Mouse (Mus musculus) intestine, postnatal 0 days (tissue): ENCODE measurements around the gene Olfr558. TPM values are rescaled to one million over a fixed set of nuclear protein-coding genes. Genes with fewer than 3 reads are reported as not detected.

ENCODE experiments used
- ATAC-seq: fragments of 200-750 bp; cut with Nextera tagmentation; 2 replicates; pipeline ENCODE4 v1.8.0; 2017; ENCODE audit warnings: mild to moderate bottlenecking, moderate TSS enrichment, moderate library complexity
- H3K27ac ChIP-seq: fragments of 300-500 bp; sonication (generic); 2 replicates; pipeline ENCODE4 v1.5.1; 2014; ENCODE audit warnings: mild to moderate bottlenecking, low read depth, low read length, moderate library complexity
- H3K27me3 ChIP-seq: fragments of 300-500 bp; sonication (generic); replicated peaks from 2 replicates; pipeline ENCODE4 v1.6.1; 2014; ENCODE audit warnings: low read length, mixed read lengths; ENCODE audit not compliant: control insufficient read depth, insufficient read depth
- H3K36me3 ChIP-seq: fragments of 300-500 bp; sonication (generic); 2 replicates; pipeline ENCODE4 v1.6.1; 2014; ENCODE audit warnings: mild to moderate bottlenecking, moderate library complexity; ENCODE audit not compliant: control insufficient read depth, insufficient read depth
- H3K4me1 ChIP-seq: fragments of 300-500 bp; sonication (generic); replicated peaks from 2 replicates; pipeline ENCODE4 v1.6.1; 2014; ENCODE audit warnings: antibody characterized with exemption, low read length, mixed read lengths; ENCODE audit not compliant: control insufficient read depth, insufficient read depth
- H3K4me2 ChIP-seq: fragments of 300-500 bp; sonication (generic); replicated peaks from 2 replicates; pipeline ENCODE4 v1.6.1; 2014; ENCODE audit warnings: low read depth, mild to moderate bottlenecking, moderate library complexity
- H3K4me3 ChIP-seq: fragments of 300-500 bp; sonication (generic); 2 replicates; pipeline ENCODE4 v1.5.1; 2014; ENCODE audit warnings: low read depth, low read length
- H3K9ac ChIP-seq: fragments of 300-500 bp; sonication (generic); 2 replicates; pipeline ENCODE4 v1.6.1; 2014; ENCODE audit warnings: mild to moderate bottlenecking, low read depth, low read length
- H3K9me3 ChIP-seq: fragments of 300-500 bp; sonication (generic); 2 replicates; pipeline ENCODE4 v1.6.1; 2016; ENCODE audit warnings: mixed run types; ENCODE audit not compliant: control insufficient read depth
- CTCF ChIP-seq: sonication (generic); IDR thresholded peaks from 2 replicates; pipeline ENCODE4 v1.5.1; 2016; ENCODE audit warnings: low read depth, mild to moderate bottlenecking, control low read depth, antibody characterized with exemption, moderate library complexity
- WGBS: fragments of 180-500 bp; shearing (Covaris S2); extraction: QIAGEN DNeasy Blood & Tissue Kit; methylation state at CpG from one replicate; pipeline ENCODE4 v1.1.7; 2014; 5-methylcytosine and 5-hydroxymethylcytosine counted together
- polyA plus RNA-seq: library from polyadenylated mRNA; unstranded; fragments of >200 nt; fragmentation: Nextera tagmentation; extraction: Ambion mirVana; gene quantifications from 2 replicates; pipeline ENCODE4 v1.2.1, GENCODE M21; 2015

The Olfr558 gene
- 0.38 and 0.48 TPM in 2 replicates for polyA plus RNA-seq

DNA sequence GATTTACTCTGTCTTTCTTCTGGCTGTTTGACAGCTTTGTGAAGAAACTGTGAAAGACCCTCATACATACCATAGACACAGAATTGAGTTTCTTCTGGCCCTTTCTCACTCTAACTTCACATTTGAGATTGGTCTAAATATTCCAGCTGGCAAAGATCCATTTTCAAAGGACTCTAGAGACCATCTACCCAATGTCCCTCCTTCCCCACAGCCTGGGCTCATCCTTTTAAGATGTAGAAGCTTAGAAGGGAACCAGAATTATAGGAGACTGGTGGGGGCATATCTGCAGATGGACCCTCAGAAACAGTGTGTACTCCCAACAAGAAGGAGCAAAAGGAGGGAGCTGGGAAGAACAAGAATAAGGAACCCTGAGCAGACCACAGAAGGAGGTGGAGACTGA, at the start of gene Olfr558:
Olfr558 (plus strand) TSS at position 301 of the 400 bp plus-strand sequence.
- ATAC-seq = no peak
- H3K36me3 ChIP-seq = no peaks in the 10 kb centered on the region
- H3K4me3 ChIP-seq = no peak within 1 kb of the TSS
- no peaks in the 10 kb centered on the region for H3K9me3 ChIP-seq
- TF ChIP-seq CTCF = no peak
- no peaks in the 10 kb centered on the region for H3K27me3 ChIP-seq
- no peak within 1 kb of the TSS for H3K27ac ChIP-seq
- H3K9ac ChIP-seq = no peak within 1 kb of the TSS
- no peaks in the 10 kb centered on the region for H3K4me1 ChIP-seq
- no peak within 1 kb of the TSS for H3K4me2 ChIP-seq

DNA sequence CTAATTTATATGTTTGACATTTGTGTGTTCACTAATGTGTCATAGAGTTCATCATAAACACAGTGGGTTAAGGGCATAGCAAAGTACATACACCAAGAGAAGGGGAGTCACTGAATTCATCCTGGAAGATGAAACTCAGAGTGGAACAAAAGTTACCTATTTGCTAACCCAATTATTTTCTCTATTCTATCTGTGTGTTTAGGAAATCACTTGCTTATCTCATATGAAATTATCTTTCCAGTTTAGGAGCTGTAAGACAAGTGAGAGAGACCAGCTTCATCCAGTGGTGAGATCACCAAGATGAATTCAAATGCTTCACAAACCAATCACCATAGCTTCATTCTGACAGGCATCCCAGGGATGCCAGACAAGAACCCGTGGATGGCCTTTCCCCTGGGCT, 43.5 kb upstream of the Olfr558 start, which contains the start of gene Olfr555:
Olfr555 (plus strand) TSS at position 301 of the 400 bp plus-strand sequence.
- no peak within 1 kb of the TSS for H3K4me2 ChIP-seq
- no peaks in the 10 kb centered on the region for H3K4me1 ChIP-seq
- H3K27ac ChIP-seq = no peak within 1 kb of the TSS
- 70% methylated on average over 1 of the region's 1 CpGs for WGBS
- no peaks in the 10 kb centered on the region for H3K27me3 ChIP-seq
- no peaks in the 10 kb centered on the region for H3K36me3 ChIP-seq
- TF ChIP-seq CTCF = no peak
- no peaks in the 10 kb centered on the region for H3K9me3 ChIP-seq
- no peak within 1 kb of the TSS for H3K9ac ChIP-seq
- ATAC-seq = no peak
- H3K4me3 ChIP-seq = no peak within 1 kb of the TSS

DNA sequence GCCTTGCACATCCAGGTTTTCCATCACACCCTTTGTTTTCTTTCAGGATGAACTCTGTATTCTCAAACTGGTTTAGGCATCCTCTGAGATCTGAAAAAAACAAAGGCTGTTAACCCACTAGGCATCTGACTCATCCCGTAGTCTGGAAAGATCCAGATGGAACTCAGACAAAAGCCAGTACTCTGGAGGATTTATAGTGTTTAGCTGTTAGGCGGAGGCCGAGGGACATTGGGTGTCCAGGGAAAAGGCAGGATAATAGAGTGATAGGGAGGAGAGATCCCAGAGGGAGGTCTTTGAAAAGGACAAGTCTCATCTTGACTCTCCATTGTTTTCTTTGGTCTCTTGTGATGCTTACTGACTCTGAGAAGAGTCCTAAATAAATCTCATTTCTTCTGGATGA, 37.4 kb upstream of the Olfr558 start, which contains the start of gene Olfr556:
Olfr556 (plus strand) TSS at position 301 of the 400 bp plus-strand sequence.
- Histone ChIP-seq H3K9me3 (no peaks in the 10 kb centered on the region), H3K9ac (no peak within 1 kb of the TSS), H3K4me1 (no peaks in the 10 kb centered on the region), H3K4me2 (no peak within 1 kb of the TSS), H3K4me3 (no peak within 1 kb of the TSS), H3K27me3 (no peaks in the 10 kb centered on the region), H3K27ac (no peak within 1 kb of the TSS), H3K36me3 (no peaks in the 10 kb centered on the region)
- TF ChIP-seq CTCF = no peak
- 49% methylated on average over 3 of the region's 3 CpGs for WGBS
- ATAC-seq = no peak

DNA sequence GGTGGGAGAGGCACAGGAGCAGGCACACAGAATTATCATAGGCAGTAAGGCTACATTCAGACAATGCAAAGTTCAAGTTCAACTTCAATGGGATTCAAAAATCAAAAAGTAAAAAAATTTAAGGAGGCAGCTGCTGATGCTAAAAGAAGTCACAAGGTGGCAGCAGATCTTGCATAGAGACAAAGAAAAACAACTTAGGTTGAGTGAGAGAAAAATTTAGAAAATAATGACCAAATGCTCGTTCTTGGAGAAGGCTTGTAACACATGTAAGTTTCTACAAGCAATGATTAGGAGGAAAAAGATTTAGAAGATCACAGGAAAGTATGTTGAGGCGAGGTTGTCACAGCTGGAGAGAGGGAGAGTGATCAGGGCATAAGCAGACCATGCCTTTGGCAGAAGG, 36.6 kb upstream of the Olfr558 start:
- no peak for ATAC-seq
- peak; percentile 68 for TF ChIP-seq CTCF
- no peaks in the 10 kb centered on the region for H3K27me3 ChIP-seq
- H3K9me3 ChIP-seq = no peaks in the 10 kb centered on the region
- no peaks in the 10 kb centered on the region for H3K4me1 ChIP-seq
- no peak overlapping the region for H3K27ac ChIP-seq
- no peak overlapping the region for H3K4me2 ChIP-seq
- no peak overlapping the region for H3K4me3 ChIP-seq
- WGBS = 26% methylated on average over 2 of the region's 2 CpGs
- no peaks in the 10 kb centered on the region for H3K36me3 ChIP-seq
- no peak overlapping the region for H3K9ac ChIP-seq

DNA sequence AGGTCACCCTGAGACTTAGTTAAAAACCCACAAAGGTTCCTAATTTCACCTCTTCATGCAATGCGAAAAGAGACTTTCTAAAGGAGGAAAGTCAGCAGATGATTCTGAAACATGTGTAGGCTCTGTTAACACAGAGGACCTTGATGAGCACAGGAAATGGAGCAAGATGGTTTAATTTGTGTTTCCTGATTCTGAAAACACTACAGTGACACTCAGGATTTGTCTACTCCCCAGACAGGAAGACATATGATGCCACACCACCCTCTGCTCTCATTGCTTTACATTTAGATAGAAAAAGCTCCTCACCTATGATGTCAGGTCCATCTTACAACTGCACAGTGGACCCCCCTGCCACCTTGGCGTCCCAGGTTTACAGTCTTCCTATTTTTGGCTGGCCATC, 25.8 kb upstream of the Olfr558 start:
- Histone ChIP-seq H3K4me2 (no peak overlapping the region), H3K9me3 (no peaks in the 10 kb centered on the region), H3K36me3 (no peaks in the 10 kb centered on the region; the same call in 1 of the 2 replicates), H3K4me1 (no peaks in the 10 kb centered on the region), H3K9ac (no peak overlapping the region), H3K27ac (no peak overlapping the region), H3K27me3 (no peaks in the 10 kb centered on the region), H3K4me3 (no peak overlapping the region)
- 86% methylated on average over 2 of the region's 2 CpGs for WGBS
- TF ChIP-seq CTCF = no peak
- no peak for ATAC-seq

DNA sequence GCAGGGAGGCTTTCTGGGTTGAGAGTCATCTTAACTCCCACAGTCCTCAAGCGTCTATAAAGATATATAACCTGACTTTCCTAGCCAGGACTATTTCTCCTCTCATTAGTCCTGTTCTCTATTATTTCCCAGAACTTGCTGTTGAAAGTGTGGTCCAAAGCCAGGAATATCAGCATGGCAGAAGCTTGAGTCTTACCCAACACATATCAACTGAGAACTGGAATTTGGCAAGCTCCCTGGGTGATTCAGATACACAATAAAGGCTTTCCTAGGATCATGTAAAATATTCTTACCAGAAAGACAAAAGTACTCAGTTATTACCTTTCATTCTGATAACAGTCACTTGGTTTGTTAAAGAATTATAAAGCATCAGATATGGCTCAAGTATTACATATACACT, 20.1 kb upstream of the Olfr558 start:
- no peak for TF ChIP-seq CTCF
- Histone ChIP-seq H3K36me3 (no peaks in the 10 kb centered on the region; the same call in 1 of the 2 replicates), H3K27me3 (no peaks in the 10 kb centered on the region), H3K27ac (no peak overlapping the region), H3K4me2 (no peak overlapping the region), H3K4me1 (no peaks in the 10 kb centered on the region), H3K9ac (no peak overlapping the region), H3K9me3 (no peaks in the 10 kb centered on the region), H3K4me3 (no peak overlapping the region)
- no peak for ATAC-seq
- WGBS = 83% methylated on average over 1 of the region's 1 CpGs
